Comparison of ENCODE assay signal across 8 mouse cellular contexts in the genomic region with DNA sequence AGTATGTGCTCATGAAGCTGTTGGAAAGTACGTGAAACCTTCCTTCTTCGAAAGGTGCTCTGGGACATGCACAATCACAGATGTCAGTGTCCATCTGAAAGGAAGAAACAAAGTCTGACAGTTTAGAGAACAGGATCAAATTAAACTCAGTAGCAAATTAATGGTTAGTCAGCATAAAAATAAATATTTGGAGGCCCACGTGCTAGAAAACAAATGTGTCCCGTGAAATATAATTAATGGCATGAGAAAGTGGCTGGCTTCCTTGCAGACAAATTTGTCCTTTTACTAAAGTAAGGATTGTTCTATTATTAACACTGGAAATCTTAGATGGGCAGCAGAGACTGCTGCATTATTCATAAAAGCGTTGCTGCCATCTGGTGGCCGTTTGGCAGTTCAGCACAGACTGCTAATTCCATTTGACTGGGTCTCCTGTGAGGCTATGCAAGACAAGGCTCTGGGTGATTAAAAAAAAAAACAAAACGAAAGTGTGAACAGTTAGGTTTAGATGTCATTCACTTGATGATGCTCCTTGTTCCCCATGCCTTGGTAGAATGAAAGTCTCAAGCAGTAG.
DNase-seq lines count a peak whose midpoint lies in the region; ATAC-seq and TF ChIP-seq lines count a peak whose summit lies in the region.

No protein-coding gene starts in this region.

- no peaks in the 10 kb centered on the region for H3K27me3 ChIP-seq in midbrain, embryonic 10.5 days (ENCODE audit: low read depth, poor library complexity, severe bottlenecking)

- H3K36me3 ChIP-seq in midbrain, embryonic 10.5 days, result no peaks in the 10 kb centered on the region

- peak; percentile 72 for DNase-seq in ZHBTc4 (ENCODE audit: low read depth, low spot score)
- DNase-seq in cerebellum, postnatal 36 days, result peak; percentile 76 to 80
- peak; percentile 35 to 49 for DNase-seq in gastrocnemius, adult 8-10 months (ENCODE audit: low spot score in 2 of 2)
- DNase-seq in left cerebral cortex, adult 2 months (ENCODE audit: extremely low spot score in 1 of 2, low spot score in 2 of 2), result peak; percentile 75 to 76
- peak; percentile 66 for DNase-seq in midbrain, embryonic 10.5 days (ENCODE audit: low spot score)
- DNase-seq in right cerebral cortex, postnatal 4 days, result peak; percentile 89
- peak; percentile 52 to 75 for DNase-seq in urinary bladder, postnatal 4 days (ENCODE audit: low spot score in 2 of 2)

- peak; percentile 96 for TF ChIP-seq CTCF in left cerebral cortex, adult 2 months (IDR thresholded peaks at IDR 0.05)

- no peaks in the 10 kb centered on the region for H3K9me3 ChIP-seq in midbrain, embryonic 10.5 days (replicated peaks)

- peak; percentile 91 for ATAC-seq in inflammation-experienced regulatory T-cells, adult 6 months

- 30% methylated on average over 7 of the region's 7 CpGs for WGBS in midbrain, embryonic 10.5 days

- H3K4me1 ChIP-seq in midbrain, embryonic 10.5 days, result no peaks in the 10 kb centered on the region

- H3K4me3 ChIP-seq in left cerebral cortex, adult 2 months, result no peak overlapping the region
- no peak overlapping the region for H3K4me3 ChIP-seq in midbrain, embryonic 10.5 days

- peak overlapping the region; percentile 9; the same call in 1 of the 2 replicates for H3K27ac ChIP-seq in left cerebral cortex, adult 2 months
- H3K27ac ChIP-seq in midbrain, embryonic 10.5 days (replicated peaks), result no peak overlapping the region

- intact Hi-C loops in left cerebral cortex, adult 2 months (cut with DNase I), result loop anchor here (1.0 to 2.0 kb wide), 3 partner anchors 115 to 230 kb away; no protein-coding TSS in a partner anchor
